Mouse (Mus musculus) myocyte (in vitro differentiated cells): ENCODE measurements around the gene Prdm8. TPM values are rescaled to one million over a fixed set of nuclear protein-coding genes. Genes with fewer than 3 reads are reported as not detected.

ENCODE experiments used
- H3K27me3 ChIP-seq: one replicate; pipeline ENCODE4 v1.6.1; 2011; ENCODE audit not compliant: control insufficient read depth, insufficient read depth, insufficient read length
- H3K36me3 ChIP-seq: one replicate; pipeline ENCODE4 v1.6.1; 2011; ENCODE audit not compliant: control insufficient read depth, insufficient read depth
- H3K4me2 ChIP-seq: one replicate; pipeline ENCODE4 v1.6.1; 2011; ENCODE audit warnings: low read depth, control low read depth
- H3K4me3 ChIP-seq: one replicate; pipeline ENCODE4 v1.5.1; 2011; ENCODE audit warnings: mild to moderate bottlenecking, control low read depth, moderate library complexity
- H3K79me2 ChIP-seq: one replicate; pipeline ENCODE4 v1.6.1; 2011; ENCODE audit not compliant: control insufficient read depth, insufficient read depth
- H3ac ChIP-seq: one replicate; pipeline ENCODE4 v1.6.1; 2011; ENCODE audit not compliant: control insufficient read depth, insufficient read length
- CEBPB ChIP-seq: IDR thresholded peaks from 2 replicates; pipeline ENCODE4 v1.6.1; 2011; ENCODE audit warnings: mild to moderate bottlenecking, moderate library complexity; ENCODE audit not compliant: poor library complexity, insufficient read depth, severe bottlenecking
- E2F4 ChIP-seq: IDR thresholded peaks from one replicate; pipeline ENCODE4 v1.6.1; 2011; ENCODE audit warnings: mild to moderate bottlenecking, control low read depth, moderate library complexity; ENCODE audit not compliant: insufficient read depth
- MAX ChIP-seq: IDR thresholded peaks from one replicate; pipeline ENCODE4 v1.6.1; 2011; ENCODE audit warnings: low read depth, mild to moderate bottlenecking, control low read depth
- MYOD1 ChIP-seq, 3 experiments: IDR thresholded peaks; one replicate each; pipeline ENCODE4 v1.6.1; 2011; ENCODE audit warnings: control low read depth in 2 of 3, low read depth in 2 of 3, mild to moderate bottlenecking in 2 of 3, moderate library complexity in 1 of 3; ENCODE audit not compliant: insufficient read length in 2 of 3, control insufficient read depth in 1 of 3
- MYOG ChIP-seq, 3 experiments: IDR thresholded peaks; one replicate each; pipeline ENCODE4 v1.6.1; 2011; ENCODE audit warnings: control low read depth in 2 of 3, low read depth in 2 of 3, mild to moderate bottlenecking in 2 of 3; ENCODE audit not compliant: insufficient read length in 2 of 3, control insufficient read depth in 1 of 3, insufficient read depth in 1 of 3
- POLR2A ChIP-seq: IDR thresholded peaks from one replicate; pipeline ENCODE4 v1.6.1; 2011; ENCODE audit warnings: low read depth, mild to moderate bottlenecking, control low read depth, moderate library complexity; ENCODE audit not compliant: insufficient read length
- POLR2AphosphoS2 ChIP-seq: IDR thresholded peaks from one replicate; pipeline ENCODE4 v1.6.1; 2011; ENCODE audit warnings: low read depth, control low read depth; ENCODE audit not compliant: insufficient read length
- REST ChIP-seq: IDR thresholded peaks from one replicate; pipeline ENCODE4 v1.6.1; 2011; ENCODE audit warnings: mild to moderate bottlenecking, control low read depth, moderate library complexity; ENCODE audit not compliant: insufficient read depth, insufficient read length
- SRF ChIP-seq: IDR thresholded peaks from one replicate; pipeline ENCODE4 v1.6.1; 2011; ENCODE audit warnings: low read depth; ENCODE audit not compliant: control insufficient read depth, insufficient read length
- TCF12 ChIP-seq: IDR thresholded peaks from one replicate; pipeline ENCODE4 v1.6.1; 2011; ENCODE audit warnings: mild to moderate bottlenecking, control low read depth; ENCODE audit not compliant: poor library complexity, insufficient read depth, severe bottlenecking
- TCF3 ChIP-seq: IDR thresholded peaks from one replicate; pipeline ENCODE4 v1.6.1; 2011; ENCODE audit warnings: low read depth, control low read depth; ENCODE audit not compliant: insufficient read length
- USF1 ChIP-seq: IDR thresholded peaks from one replicate; pipeline ENCODE4 v1.6.1; 2011; ENCODE audit warnings: low read depth, mild to moderate bottlenecking, control low read depth, moderate library complexity
- polyA plus RNA-seq: library from polyadenylated mRNA; unstranded; fragments of >200 nt; fragmentation: generic; extraction: Trizol; gene quantifications from one replicate; pipeline ENCODE4 v1.2.1, GENCODE M21; 2012; ENCODE audit warnings: missing spikeins

Gene Prdm8
- polyA plus RNA-seq, 1 experiment: 1.5 TPM

- H3K4me3 ChIP-seq: no peak overlapping the region
- TF ChIP-seq E2F4 (no peak), MYOD1 (IDR thresholded peaks at IDR 0.05; ENCODE audit: control insufficient read depth in 1 of 3, insufficient read length in 2 of 3, low read depth in 2 of 3) (no peak), REST (no peak), TCF12 (no peak), MAX (no peak), TCF3 (no peak), CEBPB (no peak), MYOG (IDR thresholded peaks at IDR 0.05; ENCODE audit: control insufficient read depth in 1 of 3, insufficient read depth in 1 of 3, insufficient read length in 2 of 3, low read depth in 2 of 3) (no peak), SRF (no peak), USF1 (no peak), POLR2A (no peak), POLR2AphosphoS2 (no peak)
These were observed 14.1 kb downstream of the Prdm8 start for GRCm38 (mm10) chr5:98180888-98181635.

GRCm38 (mm10) chr5:98181686-98182602, 14.9 kb downstream of the Prdm8 start:
- Histone ChIP-seq H3K27me3 (no peaks in the 10 kb centered on the region), H3K36me3 (no peaks in the 10 kb centered on the region), H3ac (no peak overlapping the region), H3K79me2 (no peaks in the 10 kb centered on the region), H3K4me2 (no peak overlapping the region), H3K4me3 (no peak overlapping the region)
- TF ChIP-seq POLR2A: no peak

More at GRCm38 (mm10) chr5:98180888-98181635, 14.1 kb downstream of the Prdm8 start:
- Histone ChIP-seq H3K79me2 (no peaks in the 10 kb centered on the region), H3K27me3 (no peaks in the 10 kb centered on the region), H3K36me3 (no peaks in the 10 kb centered on the region), H3ac (peak overlapping the region; percentile 34), H3K4me2 (peak overlapping the region; percentile 22)

- Histone ChIP-seq H3K27me3 (no peaks in the 10 kb centered on the region), H3K79me2 (no peaks in the 10 kb centered on the region), H3ac (no peak overlapping the region), H3K36me3 (no peaks in the 10 kb centered on the region), H3K4me2 (no peak overlapping the region), H3K4me3 (no peak overlapping the region)
- no peak for TF ChIP-seq MYOD1 (IDR thresholded peaks at IDR 0.05; ENCODE audit: control insufficient read depth in 1 of 3, insufficient read length in 2 of 3, low read depth in 2 of 3)
- no peak for TF ChIP-seq POLR2AphosphoS2
- no peak for TF ChIP-seq MAX
- no peak for TF ChIP-seq POLR2A
- TF ChIP-seq TCF12: no peak
- no peak for TF ChIP-seq TCF3
- no peak for TF ChIP-seq E2F4
These were observed 15.6 kb downstream of the Prdm8 start for GRCm38 (mm10) chr5:98182603-98182920.

- no peaks in the 10 kb centered on the region for H3K36me3 ChIP-seq
- H3K79me2 ChIP-seq: no peaks in the 10 kb centered on the region
- H3K4me3 ChIP-seq: no peak overlapping the region
- H3ac ChIP-seq: no peak overlapping the region
- no peak overlapping the region for H3K4me2 ChIP-seq
- TF ChIP-seq POLR2AphosphoS2: no peak
- no peak for TF ChIP-seq MYOD1 (IDR thresholded peaks at IDR 0.05; ENCODE audit: control insufficient read depth in 1 of 3, insufficient read length in 2 of 3, low read depth in 2 of 3)
- no peaks in the 10 kb centered on the region for H3K27me3 ChIP-seq
These were observed 16.1 kb downstream of the Prdm8 start for GRCm38 (mm10) chr5:98183031-98183595.

- Histone ChIP-seq H3K4me3 (peak overlapping the region; percentile 19), H3ac (no peak overlapping the region), H3K36me3 (no peaks in the 10 kb centered on the region), H3K4me2 (peak overlapping the region; percentile 52), H3K79me2 (no peaks in the 10 kb centered on the region), H3K27me3 (no peaks in the 10 kb centered on the region)
- no peak for TF ChIP-seq TCF3
These were observed 17.4 kb downstream of the Prdm8 start for GRCm38 (mm10) chr5:98184281-98184910.
